Mouse (Mus musculus): ENCODE measurements around the gene Trim14. TPM values are rescaled to one million over a fixed set of nuclear protein-coding genes. Genes with fewer than 3 reads are reported as not detected.

The Trim14 gene
- polyA plus RNA-seq, 1 experiment from 2014 or later: 1.2 TPM

DNA sequence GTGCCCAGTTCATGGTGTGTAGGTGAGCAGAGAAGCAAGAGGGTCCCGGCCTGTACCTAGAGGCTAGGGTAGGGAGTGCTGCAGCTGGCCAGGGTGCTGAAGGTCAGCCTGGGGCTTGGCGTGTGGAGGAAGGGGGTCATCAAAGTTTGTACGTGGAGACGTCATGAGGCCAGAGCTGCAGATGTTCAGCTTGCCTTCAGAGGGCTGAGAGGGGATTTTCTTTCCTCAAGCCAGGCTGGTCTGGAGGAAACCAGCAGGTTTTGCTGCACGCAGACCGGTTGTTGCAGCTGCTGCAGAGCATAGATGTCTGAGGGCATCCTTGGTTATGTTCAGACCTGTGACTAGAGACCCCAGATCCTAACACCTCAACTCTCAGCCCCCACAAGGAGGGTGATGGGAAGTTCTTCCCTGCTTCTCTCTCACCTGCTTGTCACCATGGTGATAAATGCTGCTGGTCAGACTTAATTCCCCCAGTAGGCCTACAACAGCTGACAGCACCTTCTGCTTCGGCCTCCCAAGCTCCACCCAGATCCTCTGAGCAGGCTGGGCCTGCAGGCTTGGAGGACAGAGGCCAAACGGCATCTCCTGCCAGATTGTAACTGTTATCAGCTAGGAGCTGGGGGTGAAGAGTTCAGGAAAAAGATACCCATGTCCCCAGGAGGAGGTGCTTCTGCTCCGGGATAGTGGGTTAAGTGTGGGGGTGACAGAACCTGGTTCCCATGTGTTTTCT, 38.2 kb upstream of the Trim14 start:
- no peak for ATAC-seq (ENCODE audit: low FRiP score, low read depth)
- WGBS: 32% methylated on average over 9 of the region's 9 CpGs
- no peaks in the 10 kb centered on the region for H3K9me3 ChIP-seq
- no peaks in the 10 kb centered on the region for H3K36me3 ChIP-seq
- H3K4me2 ChIP-seq (replicated peaks): no peak overlapping the region
- H3K4me1 ChIP-seq: peaks cover 3% of the 10 kb centered on the region; the same call in 1 of the 2 replicates
- no peak overlapping the region for H3K4me3 ChIP-seq
- H3K9ac ChIP-seq: no peak overlapping the region
- no peaks in the 10 kb centered on the region for H3K27me3 ChIP-seq
- no peak overlapping the region for H3K27ac ChIP-seq

DNA sequence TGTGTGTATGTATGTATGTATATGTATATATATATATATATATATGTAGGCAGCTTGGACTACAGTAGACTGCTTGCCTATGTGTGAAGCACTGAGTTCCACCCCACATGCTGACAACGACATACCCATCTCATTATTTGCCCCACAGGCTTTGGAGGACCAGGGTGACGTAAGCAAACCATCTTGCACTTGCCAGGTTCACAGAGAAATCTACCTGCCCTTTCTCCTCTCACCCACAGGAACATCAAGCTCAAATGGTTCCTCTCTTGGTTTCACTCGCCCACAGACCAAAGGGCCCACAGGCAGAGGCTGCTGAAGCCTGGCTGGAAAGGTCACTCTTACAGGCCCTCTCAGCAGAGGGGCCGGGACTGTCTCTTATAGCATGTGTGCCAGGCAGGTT, 36.7 kb upstream of the Trim14 start:
- H3K4me2 ChIP-seq (replicated peaks): no peak overlapping the region
- WGBS: 73% methylated on average over 4 of the region's 4 CpGs
- no peak overlapping the region for H3K27ac ChIP-seq
- no peaks in the 10 kb centered on the region for H3K36me3 ChIP-seq
- H3K9ac ChIP-seq: no peak overlapping the region
- peaks cover 3% of the 10 kb centered on the region; the same call in 1 of the 2 replicates for H3K4me1 ChIP-seq
- no peak overlapping the region for H3K4me3 ChIP-seq
- ATAC-seq (ENCODE audit: low FRiP score, low read depth): no peak
- H3K9me3 ChIP-seq: no peaks in the 10 kb centered on the region
- no peaks in the 10 kb centered on the region for H3K27me3 ChIP-seq

DNA sequence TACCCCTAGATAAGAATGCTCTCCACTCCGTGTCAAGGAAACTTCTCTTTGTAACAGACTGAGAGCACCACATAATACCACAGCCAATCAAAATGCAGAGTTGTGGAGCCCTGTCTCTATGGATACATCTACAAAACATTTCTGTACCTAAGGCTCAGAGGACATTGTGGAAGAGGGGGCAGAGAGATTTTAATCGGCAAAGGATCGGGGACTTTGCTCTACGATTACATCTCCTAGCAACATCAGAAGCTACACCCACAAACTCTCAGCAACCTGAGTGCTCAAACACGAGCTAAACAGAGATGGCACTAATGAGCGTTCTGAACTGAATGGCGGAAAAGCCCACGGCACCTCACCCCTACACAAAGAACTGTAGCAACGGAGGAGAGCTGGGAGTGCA, 35.8 kb upstream of the Trim14 start:
- H3K9ac ChIP-seq: no peak overlapping the region
- no peaks in the 10 kb centered on the region for H3K27me3 ChIP-seq
- H3K4me1 ChIP-seq: peaks cover 3% of the 10 kb centered on the region; the same call in 1 of the 2 replicates
- no peak for ATAC-seq (ENCODE audit: low FRiP score, low read depth)
- no peaks in the 10 kb centered on the region for H3K9me3 ChIP-seq
- 91% methylated on average over 9 of the region's 9 CpGs for WGBS
- H3K36me3 ChIP-seq: no peaks in the 10 kb centered on the region
- H3K27ac ChIP-seq: no peak overlapping the region
- H3K4me3 ChIP-seq: no peak overlapping the region
- H3K4me2 ChIP-seq (replicated peaks): no peak overlapping the region

DNA sequence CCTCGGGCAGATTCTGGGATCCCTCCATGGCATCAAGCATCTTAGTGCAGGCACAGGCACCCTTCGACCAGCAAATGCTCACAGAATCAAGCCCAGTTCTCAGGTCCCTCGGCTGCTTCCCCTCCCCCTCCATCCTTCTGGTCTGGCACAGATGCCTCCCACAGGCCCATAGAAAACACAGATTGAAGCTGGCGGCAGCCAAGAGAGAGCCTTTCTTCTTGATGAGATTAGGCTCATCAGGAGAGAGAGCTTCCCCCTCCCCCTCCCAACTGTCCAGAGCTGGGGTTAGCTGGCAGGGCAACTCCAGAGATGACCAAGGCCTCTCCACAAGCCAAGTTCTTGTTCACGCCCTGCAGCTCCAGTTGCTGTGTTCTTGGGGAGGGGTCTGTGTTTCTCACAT, 33.7 kb upstream of the Trim14 start:
- Histone ChIP-seq H3K27ac (no peak overlapping the region), H3K4me3 (no peak overlapping the region), H3K27me3 (no peaks in the 10 kb centered on the region), H3K36me3 (no peaks in the 10 kb centered on the region), H3K4me2 (replicated peaks) (no peak overlapping the region), H3K9me3 (no peaks in the 10 kb centered on the region), H3K4me1 (peaks cover 3% of the 10 kb centered on the region; the same call in 1 of the 2 replicates), H3K9ac (no peak overlapping the region)
- no peak for ATAC-seq (ENCODE audit: low FRiP score, low read depth)
- 43% methylated on average over 5 of the region's 5 CpGs for WGBS

GRCm38 (mm10) chr4:46568169-46568568, 32.2 kb upstream of the Trim14 start:
- Histone ChIP-seq H3K4me2 (replicated peaks) (no peak overlapping the region), H3K36me3 (no peaks in the 10 kb centered on the region), H3K4me1 (no peaks in the 10 kb centered on the region), H3K4me3 (no peak overlapping the region), H3K9ac (no peak overlapping the region), H3K9me3 (no peaks in the 10 kb centered on the region), H3K27me3 (no peaks in the 10 kb centered on the region), H3K27ac (no peak overlapping the region)
- WGBS: 88% methylated on average over 8 of the region's 8 CpGs
- ATAC-seq (ENCODE audit: low FRiP score, low read depth): no peak

GRCm38 (mm10) chr4:46566931-46567671, 31.2 kb upstream of the Trim14 start:
- Histone ChIP-seq H3K27ac (no peak overlapping the region), H3K9me3 (no peaks in the 10 kb centered on the region), H3K9ac (no peak overlapping the region), H3K36me3 (no peaks in the 10 kb centered on the region), H3K27me3 (no peaks in the 10 kb centered on the region), H3K4me1 (no peaks in the 10 kb centered on the region), H3K4me2 (replicated peaks) (no peak overlapping the region), H3K4me3 (no peak overlapping the region)
- no peak for ATAC-seq (ENCODE audit: low FRiP score, low read depth)
- 74% methylated on average over 8 of the region's 8 CpGs for WGBS

DNA sequence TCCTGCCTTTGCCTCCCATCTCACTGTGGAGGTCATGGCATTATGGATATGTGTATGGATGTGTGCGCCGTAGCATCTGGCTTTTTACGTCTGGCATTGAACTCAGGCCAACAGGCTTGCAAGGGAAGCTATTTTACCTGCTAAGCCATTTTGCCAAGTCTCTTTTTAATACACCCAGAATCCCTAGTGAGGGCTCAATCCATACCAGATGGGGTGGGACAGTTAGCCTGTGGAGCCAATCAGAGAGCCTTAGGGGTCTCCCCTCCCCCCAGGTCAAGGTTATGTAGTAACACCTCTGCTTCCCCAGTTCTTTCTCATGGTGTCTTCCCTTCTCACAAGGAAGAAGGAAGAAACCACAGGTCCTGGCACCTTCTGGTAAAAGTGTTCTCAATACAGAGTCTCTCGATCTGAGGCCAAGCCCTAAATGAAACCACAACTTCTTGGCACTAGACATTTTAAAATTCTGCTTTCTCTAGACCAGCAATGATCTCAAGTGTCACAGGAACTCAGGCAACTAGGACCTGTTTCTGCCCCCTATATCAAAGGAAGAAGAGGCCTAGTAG, 29.5 kb upstream of the Trim14 start:
- Histone ChIP-seq H3K4me3 (no peak overlapping the region), H3K4me1 (no peaks in the 10 kb centered on the region), H3K9ac (no peak overlapping the region), H3K27ac (no peak overlapping the region), H3K4me2 (replicated peaks) (no peak overlapping the region), H3K27me3 (no peaks in the 10 kb centered on the region), H3K36me3 (no peaks in the 10 kb centered on the region), H3K9me3 (no peaks in the 10 kb centered on the region)
- WGBS: 78% methylated on average over 4 of the region's 4 CpGs
- no peak for ATAC-seq (ENCODE audit: low FRiP score, low read depth)

GRCm38 (mm10) chr4:46564247-46564646, 28.3 kb upstream of the Trim14 start:
- Histone ChIP-seq H3K4me2 (replicated peaks) (no peak overlapping the region), H3K27ac (no peak overlapping the region), H3K27me3 (no peaks in the 10 kb centered on the region), H3K4me3 (no peak overlapping the region), H3K9me3 (no peaks in the 10 kb centered on the region), H3K4me1 (no peaks in the 10 kb centered on the region), H3K36me3 (no peaks in the 10 kb centered on the region), H3K9ac (no peak overlapping the region)
- ATAC-seq (ENCODE audit: low FRiP score, low read depth): no peak
- 92% methylated on average over 4 of the region's 4 CpGs for WGBS

- no peaks in the 10 kb centered on the region for H3K27me3 ChIP-seq
- 78% methylated on average over 10 of the region's 10 CpGs for WGBS
Measured at GRCm38 (mm10) chr4:46563847-46564246, 27.9 kb upstream of the Trim14 start.

DNA sequence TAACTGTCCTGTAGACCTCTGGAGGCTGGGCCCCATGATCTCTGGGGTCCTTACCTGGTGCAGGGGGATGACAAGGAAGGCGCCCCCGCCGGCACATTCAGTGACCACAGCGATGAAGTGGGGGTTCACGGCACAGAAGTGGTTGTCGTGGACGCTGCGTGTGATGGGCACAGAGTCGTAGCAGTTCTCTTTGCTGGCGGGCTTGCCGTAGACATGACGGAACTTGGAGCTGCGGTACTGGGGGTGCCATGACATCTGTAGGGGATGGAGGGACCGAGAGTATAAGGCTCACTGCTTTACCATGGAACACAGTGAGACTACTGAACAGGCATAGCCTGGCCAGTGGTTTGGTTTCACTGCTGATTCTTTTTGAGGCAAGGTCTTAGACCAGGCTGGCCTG, 26.9 kb upstream of the Trim14 start:
- ATAC-seq (ENCODE audit: low FRiP score, low read depth): no peak

More at GRCm38 (mm10) chr4:46563847-46564246, 27.9 kb upstream of the Trim14 start:
- no peak overlapping the region for H3K27ac ChIP-seq
- no peak overlapping the region for H3K9ac ChIP-seq
- H3K9me3 ChIP-seq: no peaks in the 10 kb centered on the region
- no peak overlapping the region for H3K4me3 ChIP-seq
- no peak overlapping the region for H3K4me2 ChIP-seq (replicated peaks)
- no peaks in the 10 kb centered on the region for H3K4me1 ChIP-seq
- ATAC-seq (ENCODE audit: low FRiP score, low read depth): no peak
- H3K36me3 ChIP-seq: no peaks in the 10 kb centered on the region

DNA sequence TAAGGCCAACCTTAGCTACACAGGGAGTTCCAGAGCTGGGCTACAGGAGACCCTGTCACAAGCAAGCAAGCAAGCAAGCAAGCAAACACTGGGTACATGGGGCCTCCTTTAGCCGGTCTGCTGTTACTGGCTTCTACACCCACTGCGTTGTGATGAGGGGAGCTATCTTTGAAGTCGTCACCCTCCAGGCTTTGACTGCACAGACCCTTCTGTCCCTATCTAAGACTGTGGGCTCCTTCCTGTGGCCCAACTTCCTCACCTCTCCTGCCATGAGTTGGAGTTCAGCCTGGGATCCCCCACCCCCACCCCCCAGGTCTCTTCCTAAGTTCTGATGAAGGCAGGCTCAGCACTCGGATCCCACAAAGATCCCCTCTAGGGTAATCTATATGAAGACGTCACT, 26.1 kb upstream of the Trim14 start:
- Histone ChIP-seq H3K9me3 (no peaks in the 10 kb centered on the region), H3K27ac (no peak overlapping the region), H3K4me1 (no peaks in the 10 kb centered on the region), H3K9ac (no peak overlapping the region), H3K4me2 (replicated peaks) (no peak overlapping the region), H3K27me3 (no peaks in the 10 kb centered on the region), H3K36me3 (no peaks in the 10 kb centered on the region), H3K4me3 (no peak overlapping the region)
- ATAC-seq (ENCODE audit: low FRiP score, low read depth): no peak
- 75% methylated on average over 5 of the region's 5 CpGs for WGBS

More for the DNA sequence above, 26.9 kb upstream of the Trim14 start:
- H3K36me3 ChIP-seq: no peaks in the 10 kb centered on the region
- no peak overlapping the region for H3K4me2 ChIP-seq (replicated peaks)
- no peaks in the 10 kb centered on the region for H3K9me3 ChIP-seq
- 94% methylated on average over 14 of the region's 14 CpGs for WGBS
- H3K27ac ChIP-seq: no peak overlapping the region
- no peaks in the 10 kb centered on the region for H3K4me1 ChIP-seq
- no peak overlapping the region for H3K9ac ChIP-seq
- no peaks in the 10 kb centered on the region for H3K27me3 ChIP-seq
- H3K4me3 ChIP-seq: no peak overlapping the region

GRCm38 (mm10) chr4:46560069-46560705, 24.2 kb upstream of the Trim14 start:
- Histone ChIP-seq H3K27ac (no peak overlapping the region), H3K36me3 (no peaks in the 10 kb centered on the region), H3K9me3 (no peaks in the 10 kb centered on the region), H3K4me2 (replicated peaks) (no peak overlapping the region), H3K4me3 (no peak overlapping the region), H3K27me3 (no peaks in the 10 kb centered on the region), H3K9ac (no peak overlapping the region), H3K4me1 (no peaks in the 10 kb centered on the region)
- 68% methylated on average over 14 of the region's 14 CpGs for WGBS
- ATAC-seq (ENCODE audit: low FRiP score, low read depth): no peak
